8 mouse cellular contexts compared by ENCODE assay signal in the genomic region with DNA sequence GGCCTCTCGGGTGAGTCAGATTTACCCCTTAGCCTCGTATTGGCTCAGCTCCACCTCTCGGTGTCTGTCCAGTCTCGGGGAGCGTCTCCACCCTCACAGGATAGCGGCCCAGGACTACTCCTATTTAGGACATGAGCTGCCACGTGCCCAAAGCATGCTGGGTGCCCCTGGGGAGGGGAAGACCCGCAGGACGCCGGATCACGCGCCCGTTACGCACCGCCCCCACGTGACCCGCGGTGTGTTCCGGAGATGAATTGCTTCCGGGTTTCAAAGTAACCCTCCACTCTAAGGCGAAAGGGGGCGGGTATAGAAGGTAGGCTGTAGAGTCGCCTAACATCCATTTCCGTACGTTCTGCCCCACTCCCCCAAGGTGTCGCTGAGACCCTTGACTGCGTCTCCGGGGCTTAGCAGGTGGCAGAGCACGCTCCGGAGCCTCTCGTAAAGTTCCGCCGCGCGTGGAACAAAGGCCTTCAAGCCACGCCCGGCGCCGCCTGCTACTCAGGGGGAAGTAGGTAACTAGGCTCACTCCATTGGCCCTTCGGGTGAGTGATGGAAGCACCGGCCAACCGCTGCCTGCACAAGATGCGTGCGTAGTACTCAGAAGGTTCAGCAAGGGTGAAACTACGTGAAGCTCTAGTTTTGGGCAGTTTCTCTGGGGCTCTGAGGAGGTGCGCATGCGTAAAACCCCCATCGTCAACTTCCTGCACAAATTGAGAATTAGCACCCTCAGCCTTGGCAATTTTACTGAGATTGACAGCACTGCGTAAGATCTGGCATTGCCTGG. TPM values are rescaled to one million over a fixed set of nuclear protein-coding genes. Genes with fewer than 3 reads are reported as not detected.
DNase-seq lines count a peak whose midpoint lies in the region; ATAC-seq and TF ChIP-seq lines count a peak whose summit lies in the region.

No protein-coding gene starts in this region.

- H3K4me1 ChIP-seq in hindbrain, embryonic 13.5 days (replicated peaks), result peaks cover 10% of the 10 kb centered on the region

- peak overlapping the region; percentile 77 for H3K9ac ChIP-seq in hindbrain, embryonic 13.5 days

- under 1% methylated on average over 49 of the region's 49 CpGs for WGBS in hindbrain, embryonic 13.5 days

- in situ Hi-C loops in Patski (cut with MboI; ENCODE audit: low pct_unique_long_range_greater_than_20kb), result no loop called here

- peak overlapping the region; percentile 97 for H3K27ac ChIP-seq in hindbrain, embryonic 13.5 days

- CTCF ChIA-PET in Patski (lab: Charles Lee), result interaction anchor here (0.9 to 6.5 kb wide), 8 partner anchors 13 to 96 kb away, joined by 3 to 35 read pairs (median 4); partner anchors contain the start of genes Iqgap3 and Mef2d

- H3K4me2 ChIP-seq in hindbrain, embryonic 13.5 days, result peak overlapping the region; percentile 61

- no peak for TF ChIP-seq CTCF in Patski (IDR thresholded peaks at IDR 0.05)

- H3K9me3 ChIP-seq in hindbrain, embryonic 13.5 days, result no peaks in the 10 kb centered on the region

- H3K27me3 ChIP-seq in Patski, result no peaks in the 10 kb centered on the region
- H3K27me3 ChIP-seq in hindbrain, embryonic 13.5 days, result 0 out of 2 replicates have a peak, but pooled peaks cover 3% of the 10 kb centered on the region

- ATAC-seq in Patski, result peak; percentile 96
- peak; percentile 99 for ATAC-seq in hindbrain, embryonic 13.5 days (ENCODE audit: low FRiP score)

- peaks cover 13% of the 10 kb centered on the region for H3K36me3 ChIP-seq in hindbrain, embryonic 13.5 days

- peak overlapping the region; percentile 54 for H3K4me3 ChIP-seq in hindbrain, embryonic 13.5 days

- POLR2A ChIA-PET in Patski (lab: Charles Lee), result interaction anchor here (0.6 to 4.9 kb wide), 8 partner anchors 35 to 460 kb away, joined by 3 to 20 read pairs (median 4); partner anchors contain the start of genes Mef2d, Rhbg, Smg5 and Tmem79

- DNase-seq in Patski (ENCODE audit: low read depth, low spot score), result peak; percentile 99
- peak; percentile 99 for DNase-seq in cerebellum, postnatal 14 days
- DNase-seq in frontal cortex, postnatal 14 days (ENCODE audit: low spot score in 2 of 2), result peak; percentile 99 to 100
- DNase-seq in layer of hippocampus, postnatal 25 days (ENCODE audit: extremely low spot score in 1 of 2, low spot score in 1 of 2), result peak; percentile 96
- peak; percentile 100 for DNase-seq in lung, postnatal 25 days (ENCODE audit: low spot score)
- peak; percentile 97 for DNase-seq in retina, embryonic 14.5 days (ENCODE audit: low spot score)
- DNase-seq in thymus, postnatal 4 days, result peak; percentile 98

RNA-seq across cellular contexts. Expression of gene Mef2d, which starts 35.6 kb away (rescaled TPM):
- polyA plus RNA-seq in Patski (2021), result 62.7 TPM
- 14.5 and 14.8 TPM in 2 replicates for polyA plus RNA-seq in hindbrain, embryonic 13.5 days (2015; fragmentation: Nextera tagmentation; extraction: Ambion mirVana)
- total RNA-seq in layer of hippocampus, postnatal 25 days (2021), result 100 to 1,000 TPM; 179 to 212 TPM

Comparison
In these comparisons a context has a peak if more than half of its experiments do, and no peak if none do; other contexts are left out.
1. Peak in every context shown above with its lines: DNase-seq, ATAC-seq, H3K4me3 ChIP-seq and H3K27ac ChIP-seq.